ENCODE assay signal across 37 mouse cellular contexts in the genomic region with DNA sequence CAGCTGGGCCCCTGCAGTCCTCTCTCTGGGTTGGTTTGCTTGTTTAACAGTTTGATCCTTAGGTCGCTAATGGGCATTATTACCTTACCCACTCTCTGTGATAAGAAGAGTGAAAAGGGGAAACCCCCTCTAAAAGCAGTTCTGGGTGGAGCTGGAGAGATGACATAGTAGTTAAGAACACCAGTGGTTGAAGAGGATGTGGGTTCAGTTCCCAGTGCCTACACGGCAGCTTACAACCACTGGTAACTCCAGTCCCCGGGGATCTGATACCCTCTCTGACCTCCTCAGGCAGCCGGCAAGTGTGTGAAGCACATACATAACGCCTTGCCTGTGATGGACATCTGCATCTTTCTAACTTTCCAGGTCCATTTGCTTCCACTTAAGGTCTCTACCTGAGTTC. TPM values are rescaled to one million over a fixed set of nuclear protein-coding genes. Genes with fewer than 3 reads are reported as not detected.
A peak's percentile ranks its signal among the peaks of the same experiment; 100 is the strongest.
DNase-seq lines count a peak whose midpoint lies in the region; ATAC-seq lines count a peak whose summit lies in the region.
"Had no signal": no experiment of that assay in that cellular context is flagged by ENCODE, and none has a peak within 500 bp of the region (broad histone marks: within the 10 kb centered on the region; RNA-seq: fewer than 3 reads in every experiment).

No protein-coding gene starts in this region.

- 67% methylated on average over 5 of the region's 5 CpGs for WGBS in heart, embryonic 10.5 days
- WGBS in forebrain, embryonic 10.5 days = 85% methylated on average over 5 of the region's 5 CpGs

- peak; percentile 95 for ATAC-seq in inflammation-experienced regulatory T-cells, adult 6 months
- ATAC-seq in neutrophil, adult 5-6 weeks (ENCODE audit: extremely low read depth, insufficient number of reproducible peaks, low FRiP score, poor library complexity, severe bottlenecking) = 0 out of 2 replicates have a peak, but pooled peaks have one; percentile 16
- ATAC-seq: forebrain, postnatal 0 days; hindbrain, embryonic 16.5 days; intestine, embryonic 16.5 days; midbrain, embryonic 13.5 days had no signal

- 0 out of 2 replicates have a peak, but pooled peaks cover 5% of the 10 kb centered on the region for H3K36me3 ChIP-seq in heart, embryonic 10.5 days
- H3K36me3 ChIP-seq in forebrain, embryonic 10.5 days (replicated peaks) = no peaks in the 10 kb centered on the region
- H3K36me3 ChIP-seq: forebrain, embryonic 12.5 days; hindbrain, embryonic 10.5 days; limb, embryonic 12.5 days; liver, embryonic 15.5 days; lung, embryonic 15.5 days had no signal

- H3K4me3 ChIP-seq in heart, embryonic 10.5 days = no peak overlapping the region
- no peak overlapping the region for H3K4me3 ChIP-seq in forebrain, embryonic 10.5 days
- H3K4me3 ChIP-seq: erythroblast, embryonic 14.5 days; forebrain, embryonic 12.5 days; heart, embryonic 13.5 days; hindbrain, embryonic 10.5 days; limb, embryonic 12.5 days; liver, embryonic 15.5 days; lung, embryonic 15.5 days; midbrain, embryonic 13.5 days; neural tube, embryonic 15.5 days had no signal

- H3K4me1 ChIP-seq in heart, embryonic 10.5 days = peaks cover 9% of the 10 kb centered on the region; the same call in 1 of the 2 replicates
- peaks cover 18% of the 10 kb centered on the region for H3K4me1 ChIP-seq in forebrain, embryonic 10.5 days

- peak; percentile 74 for DNase-seq in CD4-positive, CD25-positive, alpha-beta regulatory T cell, adult 2 months (ENCODE audit: low read depth, low spot score)
- DNase-seq in T-cell, adult 2 months (ENCODE audit: low spot score) = peak; percentile 70
- DNase-seq in adrenal gland, postnatal 36 days = no peak
- no peak for DNase-seq in heart, embryonic 10.5 days (ENCODE audit: low spot score)
- no peak for DNase-seq in forebrain, embryonic 10.5 days (ENCODE audit: extremely low spot score, low spot score)
- DNase-seq in left cerebral cortex, adult 9 months (ENCODE audit: low spot score in 2 of 2) = no peak
- DNase-seq: adrenal gland, postnatal 25 days; cerebellum, adult 18-20 months; cerebellum, postnatal 10 days; forebrain, postnatal 0 days; gastrocnemius, postnatal 14 days; heart, adult 11 months; heart, postnatal 14 days; kidney, adult 9 months; kidney, postnatal 10 days; layer of hippocampus, adult 9-11 months; lung, postnatal 36 days; right cerebral cortex, adult 18-20 months had no signal

- H3K27ac ChIP-seq in heart, embryonic 10.5 days = no peak overlapping the region
- H3K27ac ChIP-seq in forebrain, embryonic 10.5 days = no peak overlapping the region
- H3K27ac ChIP-seq: forebrain, embryonic 12.5 days; heart, embryonic 13.5 days; hindbrain, embryonic 10.5 days; limb, embryonic 12.5 days; liver, embryonic 15.5 days; lung, embryonic 15.5 days; midbrain, embryonic 13.5 days; neural tube, embryonic 15.5 days had no signal

- H3K27me3 ChIP-seq in heart, embryonic 10.5 days (ENCODE audit: insufficient read depth, poor library complexity, severe bottlenecking) = no peaks in the 10 kb centered on the region; the same call in 1 of the 2 replicates
- no peaks in the 10 kb centered on the region for H3K27me3 ChIP-seq in forebrain, embryonic 10.5 days (ENCODE audit: poor library complexity, severe bottlenecking)
- H3K27me3 ChIP-seq: forebrain, embryonic 12.5 days; heart, embryonic 13.5 days; liver, embryonic 15.5 days; lung, embryonic 15.5 days; midbrain, embryonic 13.5 days; neural tube, embryonic 15.5 days had no signal

- no peaks in the 10 kb centered on the region for H3K9me3 ChIP-seq in heart, embryonic 10.5 days
- no peaks in the 10 kb centered on the region for H3K9me3 ChIP-seq in forebrain, embryonic 10.5 days
- H3K9me3 ChIP-seq: forebrain, embryonic 12.5 days; heart, embryonic 13.5 days; hindbrain, embryonic 10.5 days; limb, embryonic 12.5 days; liver, embryonic 15.5 days; lung, embryonic 15.5 days; midbrain, embryonic 13.5 days; neural tube, embryonic 15.5 days had no signal

RNA-seq across cellular contexts. Expression of gene Armh2, which starts 58.7 kb away (rescaled TPM):
- under 1 TPM in 1 of 3 experiments, not detected in 2; 0.70 TPM for polyA plus RNA-seq in inflammation-experienced regulatory T-cells, adult 6 months (2017; shearing (Covaris generic))
- total RNA-seq in neutrophil, adult 5-6 weeks (2017) = 2.0 and 2.2 TPM in 2 replicates
- total RNA-seq in adrenal gland, postnatal 36 days (2021) = not detected
- not detected in 2 replicates for polyA plus RNA-seq in heart, embryonic 10.5 days (2016; fragmentation: Nextera tagmentation; extraction: Ambion mirVana)
- 0.18 and 0.22 TPM in 2 replicates for polyA plus RNA-seq in forebrain, embryonic 10.5 days (2016; fragmentation: Nextera tagmentation; extraction: Ambion mirVana)
- total RNA-seq: adrenal gland, postnatal 25 days; ES-E14; gastrocnemius, postnatal 14 days; heart, postnatal 14 days; liver, adult 2 months had no signal
- polyA plus RNA-seq: embryonic facial prominence, embryonic 14.5 days; erythroblast, embryonic 14.5 days; forebrain, embryonic 12.5 days; forebrain, postnatal 0 days; heart, embryonic 13.5 days; hindbrain, embryonic 10.5 days; hindbrain, embryonic 16.5 days; intestine, embryonic 16.5 days; large intestine, adult 2 months; limb, embryonic 12.5 days; liver, adult 2 months; liver, embryonic 15.5 days; lung, embryonic 15.5 days; midbrain, embryonic 13.5 days; neural tube, embryonic 15.5 days; spleen, adult 2 months; stomach, embryonic 14.5 days had no signal

Comparison
In these comparisons a context has a peak if more than half of its experiments do, and no peak if none do; other contexts are left out.
1. DNase-seq: peak in CD4-positive, CD25-positive, alpha-beta regulatory T cell, adult 2 months (single experiment) and T-cell, adult 2 months (single experiment); none in adrenal gland, postnatal 36 days (0 of 2), heart, embryonic 10.5 days (single experiment), forebrain, embryonic 10.5 days (single experiment) and left cerebral cortex, adult 9 months (0 of 2).